Mouse (Mus musculus) MEL (cell line): ENCODE measurements around the gene Fam213a. TPM values are rescaled to one million over a fixed set of nuclear protein-coding genes. Genes with fewer than 3 reads are reported as not detected.
A peak's percentile ranks its signal among the peaks of the same experiment; 100 is the strongest.
"Not testable (repeated sequence)": the region's sequence is repeated elsewhere in the genome, so short reads cannot be mapped to it uniquely, and the experiment has no call there.

ENCODE experiments used
- DNase-seq: peaks from one replicate; pipeline ENCODE4 v3.0.0; 2011; ENCODE audit warnings: low read depth, low spot score
- H3K27ac ChIP-seq: 2 replicates; pipeline ENCODE4 v1.5.1; 2012; ENCODE audit warnings: low read depth, mild to moderate bottlenecking, control low read depth, low read length, moderate library complexity; ENCODE audit not compliant: control insufficient read depth
- H3K27me3 ChIP-seq, 2 experiments: fragments of 150-350 bp in 1 of 2; sonication (generic) in 1 of 2; 2 replicates each; pipeline ENCODE4 v1.6.1; 2012; ENCODE audit warnings: low read length in 2 of 2, mild to moderate bottlenecking in 2 of 2, improper control_type of control experiment in 1 of 2, moderate library complexity in 1 of 2; ENCODE audit not compliant: insufficient read depth in 2 of 2, control insufficient read depth in 1 of 2
- H3K36me3 ChIP-seq, 2 experiments: 2 replicates each; pipeline ENCODE4 v1.6.1; 2012 to 2014; ENCODE audit warnings: low read length in 2 of 2, improper control_type of control experiment in 1 of 2, inconsistent platforms in 1 of 2, mild to moderate bottlenecking in 1 of 2; ENCODE audit not compliant: insufficient read depth in 2 of 2, control insufficient read depth in 1 of 2
- H3K4me1 ChIP-seq, 2 experiments: fragments of 150-350 bp in 1 of 2; sonication (generic) in 1 of 2; 2 replicates each; pipeline ENCODE4 v1.6.1; 2012; ENCODE audit warnings: low read length in 2 of 2, improper control_type of control experiment in 1 of 2, mild to moderate bottlenecking in 1 of 2; ENCODE audit not compliant: insufficient read depth in 2 of 2, control insufficient read depth in 1 of 2
- H3K4me3 ChIP-seq, 2 experiments: fragments of 150-350 bp in 1 of 2; sonication (generic) in 1 of 2; 2 replicates each; pipeline ENCODE4 v1.5.1; 2012; ENCODE audit warnings: low read depth in 2 of 2, low read length in 2 of 2, mild to moderate bottlenecking in 2 of 2, moderate library complexity in 2 of 2, control low read depth in 1 of 2, improper control_type of control experiment in 1 of 2; ENCODE audit not compliant: control insufficient read depth in 1 of 2, insufficient read depth in 1 of 2
- H3K79me2 ChIP-seq: 2 replicates; pipeline ENCODE4 v1.6.1; 2012; ENCODE audit warnings: mild to moderate bottlenecking, low read length, moderate library complexity; ENCODE audit not compliant: control insufficient read depth, poor library complexity, insufficient read depth
- H3K9ac ChIP-seq: 2 replicates; pipeline ENCODE4 v1.6.1; 2012; ENCODE audit warnings: low read depth, mild to moderate bottlenecking, control low read depth, low read length, moderate library complexity; ENCODE audit not compliant: control insufficient read depth, poor library complexity, severe bottlenecking
- H3K9me3 ChIP-seq: fragments of 150-350 bp; sonication (generic); replicated peaks from 2 replicates; pipeline ENCODE4 v1.6.1; 2012; ENCODE audit warnings: mild to moderate bottlenecking, low read length, improper control_type of control experiment, moderate library complexity; ENCODE audit not compliant: insufficient read depth
- CHD2 ChIP-seq: IDR thresholded peaks from 2 replicates; pipeline ENCODE4 v1.6.1; 2011; ENCODE audit warnings: low read length, improper control_type of control experiment
- CTCF ChIP-seq, 3 experiments: IDR thresholded peaks in 2 of 3; conservative IDR thresholded peaks in 1 of 3; 2 replicates each; pipeline ENCODE4 v1.5.1; 2011 to 2012; ENCODE audit warnings: low read length in 3 of 3, low read depth in 2 of 3, mild to moderate bottlenecking in 2 of 3, improper control_type of control experiment in 1 of 3, inconsistent platforms in 1 of 3, mixed read lengths in 1 of 3, moderate library complexity in 1 of 3; ENCODE audit not compliant: control insufficient read depth in 1 of 3, insufficient read depth in 1 of 3, poor library complexity in 1 of 3, severe bottlenecking in 1 of 3
- ELF1 ChIP-seq: IDR thresholded peaks from 2 replicates; pipeline ENCODE4 v1.6.1; 2014; ENCODE audit warnings: low read depth, mild to moderate bottlenecking, inconsistent platforms, low read length, improper control_type of control experiment, moderate library complexity
- EP300 ChIP-seq, 2 experiments: IDR thresholded peaks; 2 replicates each; pipeline ENCODE4 v1.6.1; 2011; ENCODE audit warnings: improper control_type of control experiment in 2 of 2, low read length in 2 of 2, low read depth in 1 of 2, mild to moderate bottlenecking in 1 of 2
- GABPA ChIP-seq: IDR thresholded peaks from 2 replicates; pipeline ENCODE4 v1.6.1; 2012; ENCODE audit warnings: low read depth, mild to moderate bottlenecking, inconsistent platforms, low read length, improper control_type of control experiment, moderate library complexity
- GATA1 ChIP-seq: IDR thresholded peaks from 2 replicates; pipeline ENCODE4 v1.6.1; 2011; ENCODE audit warnings: low read depth, low read length, improper control_type of control experiment
- HCFC1 ChIP-seq: IDR thresholded peaks from 2 replicates; pipeline ENCODE4 v1.6.1; 2012; ENCODE audit warnings: low read depth, mild to moderate bottlenecking, inconsistent platforms, low read length, improper control_type of control experiment, moderate library complexity
- JUND ChIP-seq: IDR thresholded peaks from 2 replicates; pipeline ENCODE4 v1.6.1; 2011; ENCODE audit warnings: low read depth, mild to moderate bottlenecking, improper control_type of control experiment, low read length
- MAFK ChIP-seq: IDR thresholded peaks from 2 replicates; pipeline ENCODE4 v1.6.1; 2011; ENCODE audit warnings: low read depth, mild to moderate bottlenecking, low read length, improper control_type of control experiment, borderline replicate concordance
- MAZ ChIP-seq: IDR thresholded peaks from 2 replicates; pipeline ENCODE4 v1.6.1; 2012; ENCODE audit warnings: low read depth, mild to moderate bottlenecking, inconsistent platforms, low read length, improper control_type of control experiment
- MEF2A ChIP-seq: IDR thresholded peaks from 2 replicates; pipeline ENCODE4 v1.6.1; 2014; ENCODE audit warnings: low read depth, mild to moderate bottlenecking, inconsistent platforms, low read length, improper control_type of control experiment; ENCODE audit not compliant: poor library complexity, insufficient replicate concordance, severe bottlenecking; ENCODE audit errors: extremely low read depth
- MXI1 ChIP-seq: IDR thresholded peaks from 2 replicates; pipeline ENCODE4 v1.6.1; 2011; ENCODE audit warnings: mild to moderate bottlenecking, low read depth, low read length, improper control_type of control experiment
- MYB ChIP-seq: IDR thresholded peaks from 2 replicates; pipeline ENCODE4 v1.6.1; 2011; ENCODE audit warnings: mild to moderate bottlenecking, low read depth, low read length, improper control_type of control experiment
- NELFE ChIP-seq: IDR thresholded peaks from 2 replicates; pipeline ENCODE4 v1.6.1; 2011; ENCODE audit warnings: low read depth, low read length, improper control_type of control experiment
- NRF1 ChIP-seq: IDR thresholded peaks from 2 replicates; pipeline ENCODE4 v1.6.1; 2014; ENCODE audit warnings: low read depth, mild to moderate bottlenecking, inconsistent platforms, low read length, improper control_type of control experiment, moderate library complexity; ENCODE audit not compliant: poor library complexity, insufficient read depth, severe bottlenecking
- POLR2A ChIP-seq, 2 experiments: IDR thresholded peaks; 2 replicates each; pipeline ENCODE4 v1.6.1; 2011 to 2012; ENCODE audit warnings: low read length in 2 of 2, mild to moderate bottlenecking in 2 of 2, control low read depth in 1 of 2, improper control_type of control experiment in 1 of 2, low read depth in 1 of 2, moderate library complexity in 1 of 2; ENCODE audit not compliant: control insufficient read depth in 1 of 2, insufficient read depth in 1 of 2, poor library complexity in 1 of 2
- POLR2AphosphoS5 ChIP-seq: IDR thresholded peaks from 2 replicates; pipeline ENCODE4 v1.6.1; 2012; ENCODE audit warnings: low read depth, borderline replicate concordance, mild to moderate bottlenecking, inconsistent platforms, low read length, moderate library complexity, mixed read lengths
- RAD21 ChIP-seq: IDR thresholded peaks from 2 replicates; pipeline ENCODE4 v1.6.1; 2011; ENCODE audit warnings: mild to moderate bottlenecking, low read depth, low read length, improper control_type of control experiment
- RCOR1 ChIP-seq: IDR thresholded peaks from 2 replicates; pipeline ENCODE4 v1.6.1; 2012; ENCODE audit warnings: low read depth, mild to moderate bottlenecking, inconsistent platforms, low read length, improper control_type of control experiment
- SIN3A ChIP-seq: IDR thresholded peaks from 2 replicates; pipeline ENCODE4 v1.6.1; 2012; ENCODE audit warnings: low read length, improper control_type of control experiment, inconsistent platforms
- SMC3 ChIP-seq: IDR thresholded peaks from 2 replicates; pipeline ENCODE4 v1.6.1; 2011; ENCODE audit warnings: low read depth, low read length, improper control_type of control experiment
- TAL1 ChIP-seq: IDR thresholded peaks from 2 replicates; pipeline ENCODE4 v1.6.1; 2012; ENCODE audit warnings: mild to moderate bottlenecking, inconsistent platforms, low read length, moderate library complexity, mixed read lengths
- UBTF ChIP-seq: IDR thresholded peaks from 2 replicates; pipeline ENCODE4 v1.6.1; 2012; ENCODE audit warnings: low read depth, mild to moderate bottlenecking, inconsistent platforms, low read length, improper control_type of control experiment, moderate library complexity, borderline replicate concordance; ENCODE audit not compliant: insufficient read depth
- USF1 ChIP-seq: IDR thresholded peaks from 2 replicates; pipeline ENCODE4 v1.6.1; 2014; ENCODE audit warnings: low read depth, mild to moderate bottlenecking, inconsistent platforms, low read length, improper control_type of control experiment, moderate library complexity
- ZC3H11A ChIP-seq: IDR thresholded peaks from 2 replicates; pipeline ENCODE4 v1.6.1; 2012; ENCODE audit warnings: low read depth, mild to moderate bottlenecking, inconsistent platforms, low read length, improper control_type of control experiment
- ZKSCAN1 ChIP-seq: IDR thresholded peaks from 2 replicates; pipeline ENCODE4 v1.6.1; 2012; ENCODE audit warnings: low read depth, mild to moderate bottlenecking, inconsistent platforms, low read length, improper control_type of control experiment, moderate library complexity
- polyA plus RNA-seq, 2 experiments: library from polyadenylated mRNA; stranded (reverse) in 1 of 2; unstranded in 1 of 2; fragments of >175 nt in 1 of 2; fragments of >200 nt in 1 of 2; gene quantifications; 2 replicates each; pipeline versions ENCODE4 v1.2.1 to v1.2.4; 2012; ENCODE audit warnings: low replicate concordance in 2 of 2, low read depth in 1 of 2; ENCODE audit not compliant: insufficient read length in 2 of 2, insufficient read depth in 1 of 2, missing spikeins in 1 of 2
- total RNA-seq: library from RNA; depleted of rRNA; stranded (reverse); fragments of 300-350 nt; gene quantifications from 2 replicates; pipeline ENCODE4 v1.2.3, GENCODE M21; 2012

Fam213a gene
- total and polyA plus RNA-seq, 3 experiments = 19.2 to 28.5 TPM; not detected in 1

DNA sequence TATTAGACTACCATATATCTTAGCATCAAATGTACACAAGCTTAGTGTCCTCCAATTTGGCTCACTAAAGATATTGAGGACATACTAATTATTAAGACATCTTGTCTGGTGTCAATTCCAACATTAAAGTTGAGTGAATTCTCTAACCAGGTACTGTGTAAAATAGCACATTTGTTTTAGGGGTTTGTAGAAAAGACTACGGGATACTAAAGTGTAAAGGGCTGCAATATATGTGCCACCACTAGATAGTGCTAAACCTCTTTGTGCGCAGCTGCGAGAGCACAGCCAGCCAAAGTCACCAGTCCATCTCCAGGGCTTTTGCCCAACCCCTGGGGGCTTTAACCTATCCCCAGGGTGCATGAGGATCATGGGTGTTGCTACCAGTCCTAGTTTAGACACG is 39.6 kb upstream of the Fam213a start:
- TF ChIP-seq CTCF (IDR thresholded peaks at IDR 0.05 in 2 of 3, conservative IDR thresholded peaks at IDR 0.05 in 1 of 3; ENCODE audit: control insufficient read depth in 1 of 3, insufficient read depth in 1 of 3, low read depth in 2 of 3, low read length in 3 of 3, poor library complexity in 1 of 3, severe bottlenecking in 1 of 3) = peak in 1 of 3 experiments; percentile 4; a peak in 1 of 6 replicates

DNA sequence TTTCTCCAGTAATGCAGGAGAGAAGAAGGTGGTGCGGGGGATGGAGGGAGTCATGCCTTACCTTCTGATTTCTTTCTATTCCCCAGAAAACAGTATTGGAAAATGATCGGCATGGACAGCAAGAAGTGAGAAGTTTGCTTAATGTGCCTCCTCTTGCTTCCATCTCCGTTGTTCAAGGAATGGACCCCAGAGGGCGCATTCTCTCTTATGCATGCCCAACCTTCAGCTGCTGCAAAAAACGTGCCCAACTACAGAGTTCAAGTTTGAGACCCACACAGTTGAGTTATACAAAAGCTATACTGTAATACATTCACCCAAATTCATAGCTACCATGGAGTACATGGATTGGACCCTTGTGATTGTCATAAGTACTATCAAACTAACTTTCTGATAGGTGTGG is 38.9 kb upstream of the Fam213a start:
- H3K36me3 ChIP-seq = no peaks in the 10 kb centered on the region
- no peaks in the 10 kb centered on the region for H3K9me3 ChIP-seq
- TF ChIP-seq MYB = no peak
- no peak for TF ChIP-seq NRF1
- TF ChIP-seq HCFC1 = no peak
- peak; percentile 22; the same call in 1 of the 2 replicates for TF ChIP-seq SMC3
- no peak for TF ChIP-seq SIN3A
- peak; percentile 55 to 61 (median 61) for TF ChIP-seq CTCF (IDR thresholded peaks at IDR 0.05 in 2 of 3, conservative IDR thresholded peaks at IDR 0.05 in 1 of 3; ENCODE audit: control insufficient read depth in 1 of 3, insufficient read depth in 1 of 3, low read depth in 2 of 3, low read length in 3 of 3, poor library complexity in 1 of 3, severe bottlenecking in 1 of 3)
- no peak for TF ChIP-seq MEF2A
- TF ChIP-seq POLR2AphosphoS5 = no peak
- no peak for TF ChIP-seq MAFK
- no peak for TF ChIP-seq GATA1
- TF ChIP-seq GABPA = no peak
- TF ChIP-seq JUND = no peak
- no peak for TF ChIP-seq ZC3H11A
- TF ChIP-seq RAD21 = no peak; the same call in 1 of the 2 replicates
- H3K27me3 ChIP-seq = no peaks in the 10 kb centered on the region; a peak in 2 of 4 replicates
- no peak overlapping the region for H3K27ac ChIP-seq
- H3K4me3 ChIP-seq = no peak overlapping the region
- H3K4me1 ChIP-seq = no peaks in the 10 kb centered on the region
- no peak overlapping the region for H3K9ac ChIP-seq
- no peaks in the 10 kb centered on the region for H3K79me2 ChIP-seq
- DNase-seq = peak; percentile 63

More for the DNA sequence above, 39.6 kb upstream of the Fam213a start:
- H3K27me3 ChIP-seq, H3K4me1 ChIP-seq, H3K79me2 ChIP-seq, H3K36me3 ChIP-seq, H3K4me3 ChIP-seq, H3K9ac ChIP-seq, H3K27ac ChIP-seq, H3K9me3 ChIP-seq: not testable (repeated sequence)
- DNase-seq = peak; percentile 27

- H3K79me2 ChIP-seq = no peaks in the 10 kb centered on the region
- peak; percentile 16 for DNase-seq
- no peak for TF ChIP-seq MAZ
- TF ChIP-seq TAL1 = no peak
- no peak for TF ChIP-seq GABPA
- TF ChIP-seq CHD2 = no peak
- TF ChIP-seq SMC3 = no peak
- TF ChIP-seq EP300 (IDR thresholded peaks at IDR 0.05; ENCODE audit: low read depth in 1 of 2, low read length in 2 of 2) = no peak
- TF ChIP-seq USF1 = no peak
- no peak for TF ChIP-seq GATA1
- TF ChIP-seq NRF1 = no peak
- TF ChIP-seq POLR2A (IDR thresholded peaks at IDR 0.05; ENCODE audit: control insufficient read depth in 1 of 2, insufficient read depth in 1 of 2, low read depth in 1 of 2, low read length in 2 of 2, poor library complexity in 1 of 2) = no peak
- TF ChIP-seq NELFE = no peak
- TF ChIP-seq ZKSCAN1 = no peak
- no peak for TF ChIP-seq RCOR1
- no peak for TF ChIP-seq ELF1
- TF ChIP-seq HCFC1 = no peak
- TF ChIP-seq UBTF = no peak
- no peak for TF ChIP-seq MXI1
- no peaks in the 10 kb centered on the region; a peak in 2 of 4 replicates for H3K27me3 ChIP-seq
- no peak overlapping the region for H3K4me3 ChIP-seq
- no peaks in the 10 kb centered on the region for H3K9me3 ChIP-seq
- H3K4me1 ChIP-seq = no peaks in the 10 kb centered on the region
- no peak overlapping the region for H3K9ac ChIP-seq
- H3K27ac ChIP-seq = no peak overlapping the region
- H3K36me3 ChIP-seq = no peaks in the 10 kb centered on the region
Measured at GRCm38 (mm10) chr14:41050471-41050870, 36.9 kb upstream of the Fam213a start.
